Mouse (Mus musculus): Measurements from ENCODE around the gene Pthlh. TPM values are rescaled to one million over a fixed set of nuclear protein-coding genes. Genes with fewer than 3 reads are reported as not detected.
"Not testable (repeated sequence)": the region's sequence is repeated elsewhere in the genome, so short reads cannot be mapped to it uniquely, and the experiment has no call there.

The Pthlh gene
- total and polyA plus RNA-seq, 3 experiments = not detected

DNA sequence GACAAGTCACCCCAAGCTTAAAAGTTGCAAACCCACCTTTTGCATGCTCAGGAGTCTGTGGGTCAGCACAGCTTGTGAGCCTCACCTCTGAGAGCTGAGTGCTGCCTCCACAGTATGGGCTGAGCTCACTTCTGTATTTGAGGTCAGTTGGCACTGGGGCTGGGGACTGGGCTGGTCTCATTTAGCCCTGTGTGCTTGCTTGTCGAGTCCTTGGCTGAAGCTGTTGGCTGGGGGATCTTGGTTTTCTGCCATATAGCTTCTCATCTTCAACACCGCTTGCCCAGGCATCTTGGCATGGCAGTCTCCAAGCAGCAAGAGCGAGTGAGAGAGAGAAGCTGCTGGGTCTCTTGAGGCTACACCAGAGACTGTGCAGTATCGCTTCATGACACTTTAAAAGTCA lies 46.1 kb upstream of the Pthlh start:
- Histone ChIP-seq H3K79me2 (replicated peaks; ENCODE audit: control insufficient read depth, extremely low read depth, insufficient read depth, poor library complexity, severe bottlenecking) (no peaks in the 10 kb centered on the region), H3K9me3 (replicated peaks; ENCODE audit: low read length) (no peaks in the 10 kb centered on the region), H3K27ac (ENCODE audit: insufficient read depth, low read depth) (no peak overlapping the region), H3K36me3 (replicated peaks in 1 of 2; ENCODE audit: control insufficient read depth in 1 of 2, insufficient read depth in 1 of 2, low read length in 1 of 2) (no peaks in the 10 kb centered on the region), H3K27me3 (replicated peaks) (no peaks in the 10 kb centered on the region), H3K9ac (ENCODE audit: insufficient read depth, low read depth) (no peak overlapping the region), H3K4me2 (ENCODE audit: insufficient read depth, low read depth, poor library complexity, severe bottlenecking) (no peak overlapping the region), H3K4me1 (ENCODE audit: control insufficient read depth in 1 of 2, insufficient read depth in 2 of 2) (no peaks in the 10 kb centered on the region), H3K4me3 (replicated peaks in 1 of 3; ENCODE audit: low read depth in 2 of 3, low read length in 2 of 3, poor library complexity in 1 of 3) (no peak overlapping the region)
- no peak for DNase-seq (ENCODE audit: extremely low read depth)
- TF ChIP-seq TCF12 (IDR thresholded peaks at IDR 0.05; ENCODE audit: low read depth, low read length) = no peak
- in situ Hi-C loops (cut with MboI; ENCODE audit: low pct_ligation_motif_present, low pct_unique_long_range_greater_than_20kb, low sequenced_read_pairs) (no loop called here), dilution Hi-C loops (cut with MboI; ENCODE audit: extremely low pct_ligation_motif_present, extremely low pct_unique_long_range_greater_than_20kb, low sequenced_read_pairs) (no loop called here)

DNA sequence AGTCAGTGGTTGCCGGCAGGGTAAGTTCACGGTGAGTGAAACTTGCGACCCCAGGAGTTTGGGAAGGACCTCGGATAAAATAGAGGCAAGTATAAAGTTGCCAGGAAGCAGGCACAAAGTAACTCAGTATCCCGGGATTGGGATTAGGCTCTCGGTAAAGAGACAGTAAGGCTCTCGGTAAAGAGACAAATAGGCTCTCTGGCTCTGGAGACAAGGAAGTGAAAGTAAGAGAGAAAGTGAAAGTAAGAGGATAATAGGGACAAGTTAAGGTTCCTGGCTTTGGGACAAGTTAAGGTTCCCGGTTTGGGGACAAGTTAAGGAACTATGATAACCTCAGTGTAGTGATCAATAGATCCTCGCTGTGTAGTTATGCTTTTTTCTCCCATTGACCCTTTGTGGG lies 40.3 kb upstream of the Pthlh start:
- in situ Hi-C loops (cut with MboI; ENCODE audit: low pct_ligation_motif_present, low pct_unique_long_range_greater_than_20kb, low sequenced_read_pairs); H3K27me3 ChIP-seq (replicated peaks); DNase-seq (ENCODE audit: extremely low read depth); H3K36me3 ChIP-seq (replicated peaks in 1 of 2; ENCODE audit: control insufficient read depth in 1 of 2, insufficient read depth in 1 of 2, low read length in 1 of 2); H3K27ac ChIP-seq (ENCODE audit: insufficient read depth, low read depth); H3K9me3 ChIP-seq (replicated peaks; ENCODE audit: low read length); H3K4me2 ChIP-seq (ENCODE audit: insufficient read depth, low read depth, poor library complexity, severe bottlenecking); dilution Hi-C loops (cut with MboI; ENCODE audit: extremely low pct_ligation_motif_present, extremely low pct_unique_long_range_greater_than_20kb, low sequenced_read_pairs); H3K79me2 ChIP-seq (replicated peaks; ENCODE audit: control insufficient read depth, extremely low read depth, insufficient read depth, poor library complexity, severe bottlenecking); H3K9ac ChIP-seq (ENCODE audit: insufficient read depth, low read depth); H3K4me3 ChIP-seq (replicated peaks in 1 of 3; ENCODE audit: low read depth in 2 of 3, low read length in 2 of 3, poor library complexity in 1 of 3); H3K4me1 ChIP-seq (ENCODE audit: control insufficient read depth in 1 of 2, insufficient read depth in 2 of 2): not testable (repeated sequence)

DNA sequence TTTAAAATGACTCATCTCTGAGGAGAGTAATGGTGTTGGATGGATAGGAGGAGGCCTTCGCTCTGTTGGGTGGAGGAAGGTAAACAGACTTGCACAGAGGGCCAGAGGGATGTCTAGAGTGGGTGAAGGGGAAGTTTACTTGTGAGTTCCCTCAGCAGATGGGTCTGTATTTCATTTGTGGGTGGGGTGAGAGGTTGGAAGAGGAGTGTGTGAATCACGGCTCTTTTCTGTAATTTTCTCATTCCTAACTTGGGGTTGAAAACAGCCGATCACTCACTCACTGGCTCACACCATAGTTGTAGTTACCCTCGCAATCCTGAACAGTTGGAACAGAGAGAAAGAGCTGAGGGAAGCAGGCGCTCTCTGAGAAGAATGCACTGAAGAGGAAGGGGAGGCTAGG lies 35.6 kb upstream of the Pthlh start:
- Histone ChIP-seq H3K4me2 (ENCODE audit: insufficient read depth, low read depth, poor library complexity, severe bottlenecking) (no peak overlapping the region), H3K4me3 (replicated peaks in 1 of 3; ENCODE audit: low read depth in 2 of 3, low read length in 2 of 3, poor library complexity in 1 of 3) (no peak overlapping the region), H3K9me3 (replicated peaks; ENCODE audit: low read length) (peaks cover 3% of the 10 kb centered on the region), H3K4me1 (ENCODE audit: control insufficient read depth in 1 of 2, insufficient read depth in 2 of 2) (no peaks in the 10 kb centered on the region), H3K36me3 (replicated peaks in 1 of 2; ENCODE audit: control insufficient read depth in 1 of 2, insufficient read depth in 1 of 2, low read length in 1 of 2) (no peaks in the 10 kb centered on the region), H3K27ac (ENCODE audit: insufficient read depth, low read depth) (no peak overlapping the region), H3K79me2 (replicated peaks; ENCODE audit: control insufficient read depth, extremely low read depth, insufficient read depth, poor library complexity, severe bottlenecking) (0 out of 2 replicates have a peak, but pooled peaks cover 2% of the 10 kb centered on the region), H3K27me3 (replicated peaks) (no peaks in the 10 kb centered on the region), H3K9ac (ENCODE audit: insufficient read depth, low read depth) (no peak overlapping the region)
- no peak for DNase-seq (ENCODE audit: extremely low read depth)
- in situ Hi-C loops (cut with MboI; ENCODE audit: low pct_ligation_motif_present, low pct_unique_long_range_greater_than_20kb, low sequenced_read_pairs) = no loop called here
- dilution Hi-C loops (cut with MboI; ENCODE audit: extremely low pct_ligation_motif_present, extremely low pct_unique_long_range_greater_than_20kb, low sequenced_read_pairs) = no loop called here
- TF ChIP-seq ZNF384 (IDR thresholded peaks at IDR 0.05; ENCODE audit: low read depth, low read length) (no peak), JUN (IDR thresholded peaks at IDR 0.05; ENCODE audit: insufficient read depth, low read depth, low read length) (no peak), MYC (IDR thresholded peaks at IDR 0.05; ENCODE audit: low read depth, low read length) (no peak), CTCF (conservative IDR thresholded peaks at IDR 0.05 in 1 of 2, IDR thresholded peaks at IDR 0.05 in 1 of 2; ENCODE audit: low read depth in 2 of 2, low read length in 2 of 2) (no peak), CHD1 (IDR thresholded peaks at IDR 0.05; ENCODE audit: low read depth, low read length) (no peak), POLR2AphosphoS2 (IDR thresholded peaks at IDR 0.05; ENCODE audit: low read depth, low read length) (no peak)

DNA sequence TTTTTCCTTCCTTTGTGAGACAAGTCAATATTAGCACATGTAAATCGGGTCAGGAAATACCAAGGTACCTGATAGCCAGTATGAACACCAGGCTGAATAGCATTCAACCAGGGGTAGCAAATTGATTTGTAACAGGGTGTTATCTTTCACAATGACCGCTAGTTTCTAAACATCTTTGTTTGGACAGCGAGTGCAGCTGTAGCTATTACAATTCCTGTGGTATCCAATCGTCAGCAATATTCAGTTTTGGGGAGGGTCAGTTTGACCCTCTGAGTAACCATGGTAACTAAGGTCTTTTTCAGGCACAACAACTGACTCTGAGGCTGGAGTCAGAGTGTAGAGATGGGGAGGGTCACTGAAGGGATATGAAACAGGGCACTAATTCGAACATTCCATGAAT lies 15.3 kb upstream of the Pthlh start:
- H3K4me1 ChIP-seq (ENCODE audit: control insufficient read depth in 1 of 2, insufficient read depth in 2 of 2) = no peaks in the 10 kb centered on the region
- TF ChIP-seq ZMIZ1 (IDR thresholded peaks at IDR 0.05; ENCODE audit: low read depth, low read length) (no peak), ELF1 (IDR thresholded peaks at IDR 0.05; ENCODE audit: low read depth, low read length) (no peak), MEF2A (IDR thresholded peaks at IDR 0.05; ENCODE audit: borderline replicate concordance, low read depth, low read length) (no peak), UBTF (IDR thresholded peaks at IDR 0.05; ENCODE audit: low read depth, low read length) (no peak), BHLHE40 (IDR thresholded peaks at IDR 0.05; ENCODE audit: low read depth, low read length) (no peak), NRF1 (IDR thresholded peaks at IDR 0.05; ENCODE audit: low read depth, low read length) (no peak), KAT2A (IDR thresholded peaks at IDR 0.05; ENCODE audit: insufficient replicate concordance, low read length) (no peak), GABPA (IDR thresholded peaks at IDR 0.05; ENCODE audit: insufficient replicate concordance, low read depth, low read length) (no peak), E2F4 (IDR thresholded peaks at IDR 0.05; ENCODE audit: insufficient replicate concordance, low read depth, low read length) (no peak), PAX5 (IDR thresholded peaks at IDR 0.05; ENCODE audit: low read length) (no peak)
- dilution Hi-C loops (cut with MboI; ENCODE audit: extremely low pct_ligation_motif_present, extremely low pct_unique_long_range_greater_than_20kb, low sequenced_read_pairs) (no loop called here), in situ Hi-C loops (cut with MboI; ENCODE audit: low pct_ligation_motif_present, low pct_unique_long_range_greater_than_20kb, low sequenced_read_pairs) (no loop called here)
- no peaks in the 10 kb centered on the region for H3K27me3 ChIP-seq (replicated peaks)
- no peak overlapping the region for H3K4me3 ChIP-seq (replicated peaks in 1 of 3; ENCODE audit: low read depth in 2 of 3, low read length in 2 of 3, poor library complexity in 1 of 3)
- no peaks in the 10 kb centered on the region for H3K9me3 ChIP-seq (replicated peaks; ENCODE audit: low read length)
- H3K79me2 ChIP-seq (replicated peaks; ENCODE audit: control insufficient read depth, extremely low read depth, insufficient read depth, poor library complexity, severe bottlenecking) = no peaks in the 10 kb centered on the region
- no peak for DNase-seq (ENCODE audit: extremely low read depth)
- no peaks in the 10 kb centered on the region for H3K36me3 ChIP-seq (replicated peaks in 1 of 2; ENCODE audit: control insufficient read depth in 1 of 2, insufficient read depth in 1 of 2, low read length in 1 of 2)
- no peak overlapping the region for H3K9ac ChIP-seq (ENCODE audit: insufficient read depth, low read depth)
- H3K4me2 ChIP-seq (ENCODE audit: insufficient read depth, low read depth, poor library complexity, severe bottlenecking) = no peak overlapping the region
- H3K27ac ChIP-seq (ENCODE audit: insufficient read depth, low read depth) = no peak overlapping the region
